In the genomic region with DNA sequence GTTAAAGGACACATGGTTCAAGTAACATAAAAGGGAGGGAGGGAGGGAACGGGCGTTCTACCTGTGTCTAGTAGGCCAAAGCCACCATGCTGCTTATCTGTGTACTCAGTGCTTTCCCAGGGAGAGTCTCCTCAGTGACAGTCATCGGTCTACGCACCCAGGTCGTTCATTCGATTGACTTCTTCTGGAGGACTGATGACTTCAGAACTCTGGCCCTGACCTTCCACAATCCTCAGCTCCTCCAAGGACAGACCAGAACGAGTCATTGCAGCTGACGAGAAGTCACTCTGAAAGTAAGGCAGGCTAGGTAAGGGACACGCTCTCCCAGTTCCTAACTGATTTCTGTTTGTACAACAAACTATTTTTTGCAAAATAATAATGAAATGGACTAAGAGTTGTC, we compare ENCODE assay signal across 10 mouse cellular contexts.
"Had no signal": no experiment of that assay in that cellular context is flagged by ENCODE, and none has a peak within 500 bp of the region (broad histone marks: within the 10 kb centered on the region; RNA-seq: fewer than 3 reads in every experiment).

No protein-coding gene starts in this region.

- DNase-seq: liver, postnatal 0 days; lung, adult 2 months; lung, postnatal 14 days; lung, postnatal 36 days; right cerebral cortex, postnatal 25 days; right cerebral cortex, postnatal 4 days; spleen, adult 18-20 months; thymus, adult 18-20 months; thymus, postnatal 25 days; thymus, postnatal 4 days had no signal
